Mouse (Mus musculus) ovary, postnatal 14 days (tissue): ENCODE measurements around the gene Natd1.
"Not testable (repeated sequence)": the region's sequence is repeated elsewhere in the genome, so short reads cannot be mapped to it uniquely, and the experiment has no call there.

Experiments used
- DNase-seq: peaks from one replicate; pipeline ENCODE4 v3.0.0; 2022; ENCODE audit warnings: low spot score

Natd1 gene

GRCm38 (mm10) chr11:60889861-60890260 lies 24.7 kb downstream of the Natd1 start:
- DNase-seq = no peak

DNA sequence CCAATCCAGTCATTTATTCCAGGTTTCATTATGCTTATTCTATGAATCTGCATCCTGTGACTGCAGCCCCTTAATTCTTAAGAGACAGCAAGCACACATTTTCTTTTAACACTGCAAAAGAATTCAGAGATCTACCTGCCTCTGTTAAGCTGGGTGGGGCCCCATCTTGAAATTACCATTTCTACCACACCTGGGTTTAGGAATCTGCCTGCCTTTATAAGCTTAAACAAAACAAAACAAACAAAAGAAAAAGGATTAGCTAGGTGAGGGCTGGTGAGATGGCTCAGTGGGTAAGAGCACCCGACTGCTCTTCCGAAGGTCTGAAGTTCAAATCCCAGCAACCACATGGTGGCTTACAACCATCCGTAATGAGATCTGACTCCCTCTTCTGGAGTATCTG lies 27.6 kb downstream of the Natd1 start:
- DNase-seq = not testable (repeated sequence)

DNA sequence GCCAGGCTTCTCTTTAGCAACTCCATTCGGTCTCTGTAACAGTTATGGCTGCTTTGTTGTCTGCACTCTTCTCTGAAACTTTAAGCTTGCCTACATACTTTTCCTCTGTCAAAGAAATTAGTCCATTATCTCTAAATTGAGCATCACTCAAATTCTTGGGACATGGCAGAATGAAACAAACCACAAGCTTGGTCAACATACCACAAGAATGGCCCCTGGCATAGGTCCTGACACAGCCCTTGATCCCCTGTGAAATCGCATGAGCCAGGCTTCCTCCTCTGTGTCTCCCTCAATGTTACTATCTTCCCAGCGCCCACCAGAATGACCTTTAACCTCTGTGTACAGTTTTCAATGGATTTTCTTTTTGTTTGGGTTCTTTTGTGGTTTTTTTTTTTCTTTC lies 32.2 kb downstream of the Natd1 start:
- DNase-seq = no peak

DNA sequence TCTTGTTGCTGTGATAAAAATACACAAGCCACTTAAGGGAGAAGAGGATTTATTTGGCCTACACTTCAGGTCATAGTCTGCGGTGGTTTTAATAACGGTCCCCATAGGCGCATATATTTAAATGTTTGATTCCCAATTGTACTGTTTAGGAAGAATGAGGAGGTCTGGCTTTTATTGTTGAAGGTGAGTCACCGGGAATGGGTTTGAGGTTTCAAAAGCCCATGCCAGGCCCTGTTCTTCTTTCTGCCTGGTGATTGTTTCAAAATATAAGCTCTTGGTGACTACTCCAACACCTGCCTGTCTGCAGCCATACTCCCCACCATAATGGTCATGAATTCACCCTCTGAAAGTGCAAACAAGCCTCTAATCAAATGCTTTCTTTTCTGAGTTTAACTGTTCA lies 34.0 kb downstream of the Natd1 start:
- no peak for DNase-seq

DNA sequence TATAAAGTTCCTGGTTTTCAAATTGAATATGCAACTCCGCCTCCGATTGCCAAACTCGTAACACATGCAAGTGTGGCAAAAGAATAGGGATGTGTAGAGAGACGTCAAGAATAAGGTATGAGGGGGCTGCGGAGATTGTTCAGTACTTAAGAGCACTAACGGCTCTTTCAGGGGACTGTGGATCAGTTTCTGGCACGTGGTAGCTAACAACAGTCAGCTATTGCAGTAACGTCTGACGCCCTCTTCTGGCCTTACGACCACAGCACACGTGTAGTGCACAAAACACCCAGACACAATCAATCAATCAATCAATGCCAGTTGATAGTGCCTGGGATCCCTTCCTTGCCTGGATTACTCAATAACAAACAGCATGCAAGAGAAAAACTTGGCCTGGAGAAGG lies 35.1 kb downstream of the Natd1 start:
- peak; percentile 25 for DNase-seq

DNA sequence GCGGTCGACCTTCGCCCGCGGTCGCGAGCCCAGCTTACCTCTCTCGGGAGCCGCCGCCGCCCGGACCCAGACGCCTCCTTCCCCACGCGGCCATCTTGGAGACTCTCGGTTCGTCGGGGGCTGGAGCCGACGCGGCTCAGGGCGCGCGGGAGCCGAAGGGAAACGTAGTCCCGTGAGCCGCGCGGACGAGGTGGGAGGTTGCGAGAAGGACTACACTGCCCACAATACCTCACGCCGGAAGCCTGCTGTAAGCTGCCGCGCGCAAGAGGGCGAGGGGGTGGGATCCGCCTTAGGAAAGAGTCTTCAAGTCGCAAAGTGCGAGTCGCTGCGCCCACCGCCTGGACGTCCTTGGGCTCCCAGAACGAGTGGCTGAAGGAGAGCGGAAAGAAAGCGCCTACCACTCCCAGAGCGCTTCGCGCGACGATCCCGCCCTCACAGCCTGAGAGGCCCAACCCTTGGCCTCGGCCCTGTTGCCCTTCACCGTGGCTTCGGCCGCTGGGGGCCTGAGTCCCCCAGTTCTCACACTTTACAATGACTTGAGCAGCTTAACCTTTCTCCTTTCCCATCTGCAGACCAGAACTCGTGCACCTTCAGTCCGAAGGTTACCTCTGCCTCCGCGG lies 35.8 kb downstream of the Natd1 start, which contains the start of gene Tmem11:
Gene Tmem11 (minus strand): TSS at position 598 of the 620 bp plus-strand sequence.
- peak; percentile 82 for DNase-seq

GRCm38 (mm10) chr11:60878056-60878612 lies 36.4 kb downstream of the Natd1 start:
- DNase-seq = no peak

DNA sequence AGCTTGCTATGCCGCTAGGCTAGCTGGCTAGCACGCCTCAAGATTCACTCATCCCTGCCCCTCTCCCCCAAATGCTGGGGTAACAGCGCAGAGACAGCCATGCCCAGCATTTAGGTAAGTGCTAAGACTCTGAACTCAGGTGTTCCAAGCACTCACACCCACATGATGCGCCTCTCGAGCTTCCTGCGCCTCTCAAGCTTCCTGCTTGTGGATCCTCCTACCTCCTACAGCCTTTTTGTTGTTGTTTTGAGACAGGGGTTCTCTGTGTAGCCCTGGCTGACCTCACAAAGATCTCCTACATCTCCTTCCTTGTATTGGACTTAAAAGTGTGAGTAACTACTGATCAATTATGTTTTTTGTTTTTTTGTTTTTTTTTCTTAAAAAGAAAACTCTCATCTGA lies 41.4 kb downstream of the Natd1 start:
- DNase-seq = no peak

GRCm38 (mm10) chr11:60871409-60871808 lies 43.1 kb downstream of the Natd1 start:
- no peak for DNase-seq

DNA sequence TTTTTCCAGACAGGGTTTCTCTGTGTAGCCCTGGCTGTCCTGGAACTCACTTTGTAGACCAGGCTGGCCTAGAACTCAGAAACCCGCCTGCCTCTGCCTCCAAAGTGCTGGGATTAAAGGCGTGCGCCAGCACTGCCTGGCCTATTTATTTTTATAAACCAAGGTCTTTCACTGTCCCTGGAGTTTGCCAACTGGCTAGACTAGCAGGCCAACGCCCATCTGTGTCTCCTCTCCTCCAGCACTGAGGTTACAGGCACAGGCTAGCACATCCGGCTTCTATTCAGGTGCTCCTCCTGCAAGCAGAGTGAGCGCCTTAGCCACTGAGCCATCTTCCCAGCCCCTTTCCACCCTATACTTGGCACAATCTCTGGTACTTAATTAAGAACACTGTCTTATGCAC lies 45.1 kb downstream of the Natd1 start:
- DNase-seq = not testable (repeated sequence)

DNA sequence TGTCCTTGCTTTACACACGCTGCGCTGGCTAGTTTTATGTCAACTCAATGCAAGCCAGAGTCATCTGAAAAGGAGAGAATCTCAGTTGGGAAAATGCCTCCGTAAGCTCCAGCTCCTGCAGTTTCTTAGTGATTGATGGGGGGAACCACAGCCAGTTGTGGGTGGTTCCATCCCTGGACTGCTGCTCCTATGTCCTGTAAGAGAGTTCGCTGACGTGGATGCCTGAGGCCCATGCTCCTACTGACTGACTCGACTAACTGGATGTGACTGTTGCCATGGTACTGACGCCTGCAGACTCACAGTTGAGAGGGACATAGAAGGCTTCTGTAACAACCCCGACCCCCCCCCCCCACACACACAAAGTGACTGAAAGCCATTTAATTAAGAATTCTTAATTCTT lies 46.6 kb downstream of the Natd1 start:
- no peak for DNase-seq

- DNase-seq = no peak
Observed at GRCm38 (mm10) chr11:60867456-60867855, 47.1 kb downstream of the Natd1 start.

GRCm38 (mm10) chr11:60866021-60866420 lies 48.5 kb downstream of the Natd1 start:
- no peak for DNase-seq

DNA sequence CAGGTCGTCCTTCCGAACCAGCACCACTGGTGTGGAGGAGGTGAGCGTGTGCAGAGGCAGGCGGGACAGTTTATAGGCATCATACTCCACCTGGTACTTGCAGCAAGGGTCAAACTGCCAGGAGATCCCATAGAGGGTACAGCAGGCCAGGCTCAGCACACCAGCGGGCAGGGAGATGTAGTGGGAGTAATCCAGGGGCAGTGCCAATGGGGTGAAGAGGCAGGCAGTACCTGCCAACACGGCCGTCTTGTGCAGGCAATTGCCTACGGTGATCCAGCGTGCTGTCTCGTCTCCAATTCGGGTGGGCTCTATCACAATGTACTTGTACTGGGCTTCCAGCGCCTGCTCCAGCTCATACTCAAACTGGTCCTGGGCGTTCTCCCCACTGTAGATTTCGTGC lies 49.6 kb downstream of the Natd1 start:
- no peak for DNase-seq

DNA sequence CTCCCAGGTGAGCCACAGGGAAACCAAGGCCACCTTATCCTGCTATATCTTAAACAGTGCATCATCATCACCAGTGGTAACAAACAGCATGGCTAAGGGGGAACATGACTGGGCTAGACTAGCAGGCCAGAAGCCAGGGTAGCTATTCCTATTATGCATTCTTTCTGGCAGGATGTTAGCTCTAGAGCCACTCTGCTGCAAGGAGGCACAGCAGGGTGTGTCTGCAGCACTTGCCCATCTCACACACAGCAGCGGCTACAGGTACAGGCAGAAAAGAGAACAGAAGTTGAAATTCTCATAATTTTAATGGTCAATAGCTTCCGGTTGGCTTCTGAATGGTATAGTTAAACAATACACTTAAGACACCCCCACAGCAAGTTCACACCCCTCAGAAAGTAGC lies 50.4 kb downstream of the Natd1 start:
- DNase-seq = no peak

DNA sequence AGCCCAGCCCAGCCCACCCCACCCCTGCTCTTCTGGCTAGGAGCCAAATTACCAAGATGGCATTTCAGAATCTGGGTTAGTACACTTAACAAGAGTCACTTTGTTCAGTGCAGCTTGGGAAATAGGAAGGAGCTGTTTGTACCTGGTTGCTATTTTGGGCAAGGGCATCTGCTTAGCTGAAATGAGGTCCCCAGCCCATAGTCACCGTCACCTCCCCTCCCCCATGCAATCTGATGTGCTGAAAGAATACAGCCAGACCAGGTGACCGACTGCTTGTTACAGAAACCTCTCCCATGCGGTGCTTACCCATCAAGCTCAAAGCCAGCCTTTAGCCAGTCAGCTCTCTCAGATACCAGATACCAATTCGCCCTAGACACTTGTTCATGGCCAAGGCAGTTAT lies 51.4 kb downstream of the Natd1 start:
- no peak for DNase-seq

DNA sequence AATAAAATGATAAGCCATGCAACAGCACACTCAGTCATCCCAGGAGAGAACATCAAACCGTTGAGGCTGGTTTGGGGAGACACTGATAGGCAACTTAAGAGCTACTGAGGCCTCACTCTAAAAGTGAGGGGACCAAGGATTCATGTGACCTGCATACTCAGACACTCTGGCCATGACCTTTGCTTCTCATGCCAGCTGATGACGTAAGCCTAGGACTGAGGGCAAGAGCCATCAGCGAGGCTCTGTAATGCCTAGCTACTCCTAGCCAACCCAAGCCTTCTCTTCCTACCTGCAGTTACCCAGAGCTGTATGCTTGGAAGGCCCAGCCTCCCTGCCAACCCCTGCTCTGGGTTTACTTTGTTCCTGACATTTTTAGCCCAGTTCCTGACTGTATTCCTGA lies 52.6 kb downstream of the Natd1 start:
- DNase-seq = no peak

- no peak for DNase-seq
Observed at GRCm38 (mm10) chr11:60856587-60856986, 58.0 kb downstream of the Natd1 start.
